Mouse (Mus musculus): ENCODE results near the gene Lage3.
"Not testable (repeated sequence)": the region's sequence is repeated elsewhere in the genome, so short reads cannot be mapped to it uniquely, and the experiment has no call there.

Gene Lage3

DNA sequence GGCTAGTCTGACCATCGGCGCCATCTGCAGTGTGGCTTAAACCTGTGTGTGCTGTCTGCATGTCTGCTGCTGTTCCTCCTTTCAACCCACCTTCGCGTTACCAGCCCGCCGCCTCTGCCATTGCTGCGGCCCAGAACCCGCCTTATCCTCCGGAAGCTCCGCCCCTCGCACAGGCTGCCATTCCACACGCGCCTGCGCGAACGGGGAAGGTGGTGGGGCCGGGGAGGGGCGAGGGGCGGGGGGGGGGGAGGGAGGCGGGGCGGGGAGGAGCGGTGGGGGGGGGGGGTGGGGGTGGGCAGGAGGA, at the start of gene Lage3:
Gene Lage3, minus strand, starts transcription at position 152 of the 304 bp plus-strand sequence.
- DNase-seq (ENCODE audit: low read depth, low spot score): peak; percentile 38

GRCm38 (mm10) chrX:74400136-74400535, 46.7 kb upstream of the Lage3 start:
- no peak for DNase-seq (ENCODE audit: low read depth, low spot score)

DNA sequence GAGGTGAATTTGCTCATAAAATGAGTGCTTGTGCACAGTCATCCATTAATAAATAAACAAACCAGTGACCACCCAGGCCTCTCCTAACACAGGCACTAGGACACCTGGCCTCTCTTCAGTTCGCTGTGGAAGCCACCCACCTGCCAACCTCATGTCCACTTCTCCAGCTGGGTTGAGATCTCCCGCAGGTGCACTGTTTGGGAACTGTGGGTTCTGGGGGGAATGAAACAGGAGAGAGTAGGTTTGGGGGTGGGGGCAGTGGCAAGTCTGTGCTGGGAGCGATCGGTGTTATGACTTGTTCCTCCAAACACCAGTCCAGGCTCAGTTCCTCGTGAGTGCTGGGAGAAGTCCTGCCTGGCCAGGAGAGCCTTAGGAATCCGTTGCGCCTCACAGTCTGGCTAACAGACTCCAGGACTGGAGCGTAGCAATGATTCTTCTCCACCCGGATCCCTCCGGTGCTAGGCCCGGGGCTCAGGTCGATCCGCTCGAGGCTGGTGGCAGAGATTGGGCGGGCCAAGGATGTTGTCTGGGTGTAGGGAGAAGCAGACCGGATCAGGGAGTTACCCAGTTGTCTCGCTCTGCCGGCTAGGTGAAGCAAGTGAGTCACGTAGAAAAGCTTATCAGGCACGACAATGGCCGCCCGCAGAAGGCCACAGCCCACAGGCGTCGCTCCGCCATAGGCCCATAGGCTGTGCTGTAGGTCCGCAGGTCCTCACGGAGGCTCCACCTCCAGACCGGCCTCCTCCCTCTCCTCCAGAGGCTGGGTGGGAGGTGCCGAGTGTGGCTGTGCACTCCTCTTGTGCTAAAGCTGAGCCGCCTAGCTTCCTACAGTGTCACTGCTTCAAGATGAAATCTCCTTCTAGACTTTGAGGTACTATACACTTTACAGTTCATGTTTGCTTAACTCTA, 39.4 kb upstream of the Lage3 start, which contains the start of the genes Fam3a and Ikbkg:
Gene Fam3a, minus strand, starts transcription at position 738 of the 909 bp plus-strand sequence.
Gene Ikbkg, plus strand, starts transcription at position 756 of the 909 bp plus-strand sequence.
- peak; percentile 70 for DNase-seq (ENCODE audit: low read depth, low spot score)

- DNase-seq (ENCODE audit: low read depth, low spot score): no peak
Observed at GRCm38 (mm10) chrX:74388153-74388552, 34.7 kb upstream of the Lage3 start.

DNA sequence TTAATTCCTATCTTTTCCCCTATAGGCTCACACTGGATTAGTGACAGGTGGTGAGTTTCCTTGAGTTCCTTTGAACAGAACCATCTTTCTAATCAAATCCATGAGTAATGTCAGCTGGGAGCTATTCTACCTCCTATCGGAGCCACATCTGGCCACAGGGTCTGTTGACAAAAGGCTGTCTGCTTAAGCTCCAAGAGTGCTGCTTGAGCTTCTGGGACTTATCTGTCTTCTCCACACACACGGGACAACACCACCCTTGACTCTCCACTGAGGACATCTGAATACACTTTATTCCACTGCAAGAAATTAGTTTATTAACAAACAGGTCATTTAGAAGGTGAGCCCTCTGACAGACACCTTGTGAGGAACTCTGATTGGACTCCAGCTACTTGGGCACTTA, 31.0 kb upstream of the Lage3 start:
- DNase-seq (ENCODE audit: low read depth, low spot score): no peak

GRCm38 (mm10) chrX:74372888-74373549, 19.6 kb upstream of the Lage3 start, which contains the start of the genes Ubl4a and Slc10a3:
TSS of gene Ubl4a (minus strand) at chrX:74373218.
TSS of gene Slc10a3 (minus strand) at chrX:74373349.
- peak; percentile 68 for DNase-seq (ENCODE audit: low read depth, low spot score)

DNA sequence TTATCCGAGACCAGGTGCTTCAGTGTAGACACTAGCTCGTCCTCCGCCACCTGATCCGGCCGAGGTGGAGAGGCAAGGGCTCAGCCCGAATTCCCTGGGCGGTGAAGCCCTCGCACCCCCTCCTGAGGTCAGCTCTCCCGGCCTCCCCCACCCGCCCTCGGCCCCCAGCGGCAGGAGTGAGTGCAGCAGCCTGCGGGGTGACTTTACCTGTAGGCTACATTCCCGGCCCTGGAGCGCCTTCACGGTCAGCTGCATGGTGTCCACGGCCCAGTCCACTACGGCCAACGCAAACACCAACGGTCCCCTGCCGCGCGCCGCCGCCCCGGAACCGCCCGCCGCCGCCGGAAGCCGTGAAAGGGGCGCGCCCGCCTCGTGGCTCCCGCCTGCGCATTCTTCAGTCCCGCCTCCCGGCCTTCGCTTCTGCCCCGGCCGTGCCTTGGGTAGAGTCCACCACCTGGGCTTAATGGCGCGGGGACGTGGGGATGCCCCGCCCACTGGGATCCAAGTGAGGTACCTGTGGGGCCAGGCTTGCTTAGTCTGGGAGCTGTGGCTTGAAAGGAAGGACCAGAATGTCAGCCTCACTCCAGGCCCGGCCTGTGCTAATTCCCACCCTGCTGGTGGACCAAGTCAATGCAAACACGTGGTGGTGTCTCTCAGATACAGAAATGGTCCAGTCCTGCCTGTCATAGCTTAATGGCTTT, 14.9 kb upstream of the Lage3 start:
- no peak for DNase-seq (ENCODE audit: low read depth, low spot score)

- DNase-seq (ENCODE audit: low read depth, low spot score): no peak
Observed at GRCm38 (mm10) chrX:74367512-74367911, 14.1 kb upstream of the Lage3 start.

- no peak for DNase-seq (ENCODE audit: low read depth, low spot score)
Observed at GRCm38 (mm10) chrX:74359171-74359570, 5.8 kb upstream of the Lage3 start.

- not testable (repeated sequence) for DNase-seq (ENCODE audit: low read depth, low spot score)
Observed at GRCm38 (mm10) chrX:74357069-74357468, 3.7 kb upstream of the Lage3 start.

DNA sequence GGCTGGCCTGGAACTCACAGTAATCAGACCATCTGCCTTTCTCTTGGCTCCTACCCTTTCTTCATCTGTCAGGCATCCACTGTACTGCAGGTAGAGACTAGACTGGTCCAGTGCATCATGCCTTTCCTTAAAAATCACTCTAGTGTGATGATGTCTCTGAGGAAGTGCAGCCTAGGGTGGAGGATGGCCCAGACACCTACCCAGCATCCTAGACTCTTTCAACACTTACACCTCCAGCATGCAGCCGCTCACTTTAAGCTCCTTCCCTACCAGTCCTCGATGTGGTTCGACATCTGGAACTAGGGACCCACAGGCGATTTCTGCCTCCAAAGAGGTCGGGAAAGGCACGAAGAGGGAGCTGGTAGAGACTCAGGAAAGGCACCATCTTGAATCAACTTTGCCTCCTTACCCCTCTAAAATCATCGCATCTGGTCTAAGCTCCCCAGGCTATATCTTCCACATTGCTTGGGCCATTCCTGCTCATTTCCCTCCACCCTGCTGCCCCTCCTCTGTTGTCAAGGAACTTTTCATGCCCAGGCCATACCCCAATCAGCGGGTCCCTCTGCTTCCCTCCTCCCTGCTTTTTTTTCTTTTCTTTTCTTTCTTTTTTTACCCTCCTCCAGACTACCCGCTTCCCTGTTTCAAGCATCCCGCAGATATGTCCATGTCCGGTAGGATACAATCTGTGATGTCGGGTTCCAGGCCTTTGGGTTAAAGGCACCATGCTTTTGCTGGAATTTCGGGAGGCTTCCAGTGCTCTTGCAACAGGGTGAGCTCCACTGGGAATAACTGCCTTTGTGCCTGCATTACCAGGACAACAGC, 562 bp downstream of the Lage3 start:
- no peak for DNase-seq (ENCODE audit: low read depth, low spot score)

- DNase-seq (ENCODE audit: low read depth, low spot score): no peak
Observed at GRCm38 (mm10) chrX:74330166-74330930, 23.1 kb downstream of the Lage3 start.

- no peak for DNase-seq (ENCODE audit: low read depth, low spot score)
Observed at GRCm38 (mm10) chrX:74329215-74329671, 24.2 kb downstream of the Lage3 start.

- no peak for DNase-seq (ENCODE audit: low read depth, low spot score)
Observed at GRCm38 (mm10) chrX:74328725-74329161, 24.7 kb downstream of the Lage3 start, which contains the start of gene Plxna3. TSS of gene Plxna3 (plus strand) at chrX:74329066.

DNA sequence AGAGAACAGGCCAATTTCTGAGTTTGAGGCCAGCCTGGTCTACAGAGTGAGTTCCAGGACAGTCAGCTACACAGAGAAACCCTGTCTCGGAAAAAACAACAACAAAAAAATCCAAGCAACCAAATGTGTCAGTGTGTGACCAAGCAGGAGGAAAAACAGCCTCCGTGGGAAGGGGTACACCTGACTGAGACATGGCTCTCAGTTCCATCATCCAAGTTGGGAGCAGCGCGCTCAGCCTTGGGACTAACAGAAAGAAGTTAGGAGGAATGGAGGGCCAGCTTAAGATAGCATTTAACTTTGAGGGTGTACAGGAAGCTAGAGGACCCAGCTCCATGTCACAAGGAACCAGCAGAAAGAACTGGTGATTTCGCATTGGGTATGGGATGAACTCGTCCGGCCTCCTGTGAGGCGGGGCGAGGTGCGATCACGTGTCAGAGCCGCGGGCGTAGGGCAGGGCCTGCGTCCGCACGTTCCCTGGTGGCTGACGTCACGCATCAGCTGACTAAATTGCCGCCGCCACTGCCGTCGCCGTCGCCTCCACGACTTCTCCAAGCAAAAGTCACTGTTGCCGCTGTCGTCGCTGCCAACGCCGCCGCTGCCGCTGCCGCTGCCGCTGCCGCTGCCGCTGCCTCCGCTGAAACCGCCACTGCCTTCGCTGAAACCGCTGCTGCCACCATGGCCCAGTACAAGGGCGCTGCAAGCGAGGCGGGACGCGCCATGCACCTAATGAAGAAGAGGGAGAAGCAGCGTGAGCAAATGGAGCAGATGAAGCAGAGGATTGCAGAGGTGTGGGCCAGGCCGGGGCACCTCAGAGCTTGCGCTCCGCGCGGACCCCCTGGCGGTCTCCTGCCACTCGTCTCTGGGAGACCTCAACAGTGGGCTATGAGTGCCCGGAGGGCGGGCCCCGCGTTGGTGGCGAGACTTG, 40.6 kb downstream of the Lage3 start, which contains the start of gene Fam50a:
Gene Fam50a, plus strand, starts transcription at position 494 of the 925 bp plus-strand sequence.
- DNase-seq (ENCODE audit: low read depth, low spot score): peak; percentile 69

GRCm38 (mm10) chrX:74304867-74305700, 48.3 kb downstream of the Lage3 start, which contains the start of gene Gdi1:
TSS of gene Gdi1 (plus strand) at chrX:74304998.
- DNase-seq (ENCODE audit: low read depth, low spot score): peak; percentile 60
